Mouse (Mus musculus) ovary, postnatal 10 days (tissue): Measurements from ENCODE around the gene Gm20920.
"Not testable (repeated sequence)": the region's sequence is repeated elsewhere in the genome, so short reads cannot be mapped to it uniquely, and the experiment has no call there.

Source experiments
- DNase-seq: peaks from one replicate; pipeline ENCODE4 v3.0.0; 2022; ENCODE audit warnings: low spot score

The Gm20920 gene

DNA sequence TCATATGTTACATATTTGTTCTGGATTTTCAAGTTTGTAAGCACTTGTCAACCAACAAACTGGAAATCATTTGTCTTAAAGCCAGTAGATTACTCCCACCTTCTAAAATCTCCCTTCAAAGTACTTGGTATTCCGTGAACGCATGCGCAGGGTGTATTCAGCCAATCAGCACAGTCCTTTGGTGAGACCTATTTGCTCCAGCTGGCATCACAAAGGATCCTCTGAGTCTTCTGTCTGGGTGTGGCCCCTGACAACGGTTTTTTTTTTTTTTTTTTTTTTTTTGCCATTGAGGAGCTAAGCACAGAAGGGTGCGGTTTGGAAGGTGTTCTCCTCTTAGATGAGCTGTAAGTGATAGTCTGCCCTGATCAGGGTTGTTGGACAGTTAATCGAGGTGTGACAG is at the start of gene Gm20920:
Gene Gm20920, plus strand, starts transcription at position 301 of the 400 bp plus-strand sequence.
- not testable (repeated sequence) for DNase-seq
